Mouse (Mus musculus) olfactory bulb, adult 2 months (tissue): ENCODE results near the gene Tcl1b4.
"Not testable (repeated sequence)": the region's sequence is repeated elsewhere in the genome, so short reads cannot be mapped to it uniquely, and the experiment has no call there.

Experiments used
- CTCF ChIP-seq: fragments of 200-500 bp; IDR thresholded peaks from 2 replicates; pipeline ENCODE4 v1.5.1; 2012; ENCODE audit warnings: low read depth, mild to moderate bottlenecking, low read length, moderate library complexity; ENCODE audit not compliant: insufficient read depth
- POLR2A ChIP-seq: fragments of 200-500 bp; IDR thresholded peaks from 2 replicates; pipeline ENCODE4 v1.6.1; 2012; ENCODE audit warnings: mild to moderate bottlenecking, low read depth, low read length, moderate library complexity; ENCODE audit not compliant: insufficient read depth

DNA sequence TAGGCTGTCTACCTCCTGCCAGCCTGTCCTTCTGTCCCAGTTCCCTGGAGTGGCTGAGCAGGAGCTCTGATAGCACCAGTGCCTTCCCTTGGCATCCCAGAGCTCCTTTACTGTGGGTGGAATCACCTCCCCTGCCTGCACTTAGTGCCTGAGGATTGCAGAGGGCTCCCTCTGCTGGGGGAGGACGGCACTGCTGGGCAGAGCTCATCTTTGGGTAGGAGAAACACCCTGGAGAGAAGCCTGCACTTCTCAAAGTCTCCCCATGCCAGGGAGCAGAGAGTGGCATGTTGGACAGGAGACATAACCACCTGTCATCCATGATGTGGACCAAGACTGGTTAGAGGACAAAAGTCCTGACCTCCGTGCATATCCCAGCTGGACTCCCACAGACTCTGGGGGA is 12.8 kb upstream of the Tcl1b4 start:
- TF ChIP-seq CTCF, POLR2A: not testable (repeated sequence)
